Mouse (Mus musculus) MEL (cell line): ENCODE measurements at regions not wholly inside any gene's neighbourhood (a gene's known extent, or its start where the extent isn't known, plus 50 kb on each side); places are given as distances from the start of the nearest gene placed in this dataset.

Experiments used
- CHD2 ChIP-seq: IDR thresholded peaks from 2 replicates; pipeline ENCODE4 v1.6.1; 2011; ENCODE audit warnings: low read length, improper control_type of control experiment
- E2F4 ChIP-seq: IDR thresholded peaks from 2 replicates; pipeline ENCODE4 v1.6.1; 2011; ENCODE audit warnings: low read depth, low read length, improper control_type of control experiment, borderline replicate concordance
- EP300 ChIP-seq, 2 experiments: IDR thresholded peaks; 2 replicates each; pipeline ENCODE4 v1.6.1; 2011; ENCODE audit warnings: improper control_type of control experiment in 2 of 2, low read length in 2 of 2, low read depth in 1 of 2, mild to moderate bottlenecking in 1 of 2
- MAZ ChIP-seq: IDR thresholded peaks from 2 replicates; pipeline ENCODE4 v1.6.1; 2012; ENCODE audit warnings: low read depth, mild to moderate bottlenecking, inconsistent platforms, low read length, improper control_type of control experiment
- NELFE ChIP-seq: IDR thresholded peaks from 2 replicates; pipeline ENCODE4 v1.6.1; 2011; ENCODE audit warnings: low read depth, low read length, improper control_type of control experiment
- POLR2A ChIP-seq, 2 experiments: IDR thresholded peaks; 2 replicates each; pipeline ENCODE4 v1.6.1; 2011 to 2012; ENCODE audit warnings: low read length in 2 of 2, mild to moderate bottlenecking in 2 of 2, control low read depth in 1 of 2, improper control_type of control experiment in 1 of 2, low read depth in 1 of 2, moderate library complexity in 1 of 2; ENCODE audit not compliant: control insufficient read depth in 1 of 2, insufficient read depth in 1 of 2, poor library complexity in 1 of 2
- RCOR1 ChIP-seq: IDR thresholded peaks from 2 replicates; pipeline ENCODE4 v1.6.1; 2012; ENCODE audit warnings: low read depth, mild to moderate bottlenecking, inconsistent platforms, low read length, improper control_type of control experiment
- TCF12 ChIP-seq: IDR thresholded peaks from 2 replicates; pipeline ENCODE4 v1.6.1; 2014; ENCODE audit warnings: low read depth, mild to moderate bottlenecking, inconsistent platforms, low read length, improper control_type of control experiment, moderate library complexity
- USF1 ChIP-seq: IDR thresholded peaks from 2 replicates; pipeline ENCODE4 v1.6.1; 2014; ENCODE audit warnings: low read depth, mild to moderate bottlenecking, inconsistent platforms, low read length, improper control_type of control experiment, moderate library complexity

DNA sequence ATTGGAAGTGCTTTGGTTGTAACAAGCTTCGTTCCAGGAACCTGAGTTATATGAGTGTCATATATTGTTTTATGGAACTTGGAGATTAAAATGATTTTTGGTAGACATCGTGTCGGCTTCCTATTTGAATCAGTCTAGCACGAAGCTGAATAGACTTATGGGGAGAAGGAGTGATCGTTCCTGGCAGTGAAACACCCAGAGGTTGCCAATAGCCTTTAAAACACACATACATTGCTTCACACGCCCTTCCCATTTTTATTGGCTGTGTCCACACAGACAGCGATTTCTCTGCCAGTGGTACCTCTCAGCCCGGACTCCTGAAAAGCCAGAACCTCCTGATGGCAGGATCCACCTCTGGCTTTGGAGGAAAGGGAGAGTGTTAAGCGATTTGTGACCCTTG, 57.0 kb upstream of the Daam1 start:
- TF ChIP-seq TCF12 = no peak
- no peak for TF ChIP-seq CHD2
- TF ChIP-seq POLR2A (IDR thresholded peaks at IDR 0.05; ENCODE audit: control insufficient read depth in 1 of 2, insufficient read depth in 1 of 2, low read depth in 1 of 2, low read length in 2 of 2, poor library complexity in 1 of 2) = no peak
- TF ChIP-seq USF1 = no peak
- no peak for TF ChIP-seq MAZ
- no peak for TF ChIP-seq EP300 (IDR thresholded peaks at IDR 0.05; ENCODE audit: low read depth in 1 of 2, low read length in 2 of 2)
- TF ChIP-seq E2F4 = no peak
- no peak for TF ChIP-seq NELFE
- no peak for TF ChIP-seq RCOR1
